Mouse (Mus musculus) liver, embryonic 14.5 days (tissue): ENCODE data around the gene Siglecf. TPM values are rescaled to one million over a fixed set of nuclear protein-coding genes. Genes with fewer than 3 reads are reported as not detected.
A peak's percentile ranks its signal among the peaks of the same experiment; 100 is the strongest.

ENCODE experiments used
- ATAC-seq: fragments of 200-750 bp; cut with Nextera tagmentation; 2 replicates; pipeline ENCODE4 v1.8.0; 2017; ENCODE audit warnings: moderate number of reproducible peaks, mild to moderate bottlenecking, moderate library complexity; ENCODE audit not compliant: insufficient read depth
- DNase-seq, 3 experiments: peaks; one replicate each; pipeline ENCODE4 v3.0.0-alpha.2; 2012 to 2013; ENCODE audit warnings: low read depth in 3 of 3, low spot score in 3 of 3
- H3K27ac ChIP-seq: fragments of 300-500 bp; sonication (generic); 2 replicates; pipeline ENCODE4 v1.5.1; 2014; ENCODE audit warnings: moderate library complexity, mild to moderate bottlenecking, control low read depth, inconsistent platforms
- H3K27me3 ChIP-seq: fragments of 300-500 bp; sonication (generic); 2 replicates; pipeline ENCODE4 v1.6.1; 2014; ENCODE audit warnings: mild to moderate bottlenecking, low read length, moderate library complexity; ENCODE audit not compliant: control insufficient read depth, insufficient read depth
- H3K36me3 ChIP-seq: fragments of 300-500 bp; sonication (generic); replicated peaks from 2 replicates; pipeline ENCODE4 v1.6.1; 2014; ENCODE audit warnings: low read depth; ENCODE audit not compliant: control insufficient read depth, insufficient read depth
- H3K4me1 ChIP-seq, 2 experiments: fragments of 200-500 bp in 1 of 2; fragments of 300-500 bp in 1 of 2; sonication (generic) in 1 of 2; replicated peaks; 2 replicates each; pipeline ENCODE4 v1.6.1; 2012 to 2014; ENCODE audit warnings: antibody characterized with exemption in 1 of 2, inconsistent platforms in 1 of 2, low read length in 1 of 2; ENCODE audit not compliant: control insufficient read depth in 2 of 2, insufficient read depth in 2 of 2
- H3K4me2 ChIP-seq: fragments of 300-500 bp; sonication (generic); 2 replicates; pipeline ENCODE4 v1.6.1; 2014; ENCODE audit warnings: low read depth, mild to moderate bottlenecking, control low read depth, moderate library complexity
- H3K4me3 ChIP-seq, 2 experiments: fragments of 200-500 bp in 1 of 2; fragments of 300-500 bp in 1 of 2; sonication (generic) in 1 of 2; 2 replicates each; pipeline ENCODE4 v1.5.1; 2012 to 2014; ENCODE audit warnings: low read depth in 2 of 2, low read length in 2 of 2, mild to moderate bottlenecking in 2 of 2, control low read depth in 1 of 2, inconsistent platforms in 1 of 2, moderate library complexity in 1 of 2; ENCODE audit not compliant: insufficient read depth in 1 of 2
- H3K9ac ChIP-seq: fragments of 300-500 bp; sonication (generic); replicated peaks from 2 replicates; pipeline ENCODE4 v1.6.1; 2014; ENCODE audit warnings: mild to moderate bottlenecking, control low read depth, moderate library complexity
- H3K9me3 ChIP-seq: fragments of 300-500 bp; sonication (generic); 2 replicates; pipeline ENCODE4 v1.6.1; 2016; ENCODE audit warnings: low read length, mixed read lengths; ENCODE audit not compliant: control insufficient read depth
- CTCF ChIP-seq: IDR thresholded peaks from 2 replicates; pipeline ENCODE4 v1.5.1; 2016; ENCODE audit warnings: antibody characterized with exemption, low read depth, control low read depth
- EP300 ChIP-seq: IDR thresholded peaks from 2 replicates; pipeline ENCODE4 v1.6.1; 2016; ENCODE audit warnings: antibody characterized with exemption, low read depth
- WGBS: fragments of 180-500 bp; shearing (Covaris S2); extraction: QIAGEN DNeasy Blood & Tissue Kit; methylation state at CpG from one replicate; pipeline ENCODE4 v1.1.7; 2014; ENCODE audit not compliant: insufficient replicate concordance; 5-methylcytosine and 5-hydroxymethylcytosine counted together
- polyA plus RNA-seq, 2 experiments: library from polyadenylated mRNA; depleted of rRNA in 1 of 2; stranded (reverse) in 1 of 2; unstranded in 1 of 2; fragments of >200 nt; fragmentation: Nextera tagmentation in 1 of 2; extraction: Ambion mirVana in 1 of 2; gene quantifications; 2 replicates each; pipeline versions ENCODE4 v1.2.1 to v1.2.3; 2012 to 2014

The Siglecf gene
- polyA plus RNA-seq, 2 experiments: 1.3 to 2.0 TPM

- Histone ChIP-seq H3K27me3 (no peaks in the 10 kb centered on the region), H3K4me1 (peaks cover 0 to 11% of the 10 kb centered on the region in 2 experiments; a peak in 2 of 4 replicates), H3K27ac (no peak overlapping the region), H3K4me2 (no peak overlapping the region), H3K4me3 (no peak overlapping the region), H3K36me3 (no peaks in the 10 kb centered on the region), H3K9ac (no peak overlapping the region), H3K9me3 (no peaks in the 10 kb centered on the region)
- WGBS: 73% methylated on average over 3 of the region's 3 CpGs
- DNase-seq: no peak
- TF ChIP-seq CTCF: no peak
- no peak for TF ChIP-seq EP300
- no peak for ATAC-seq
Observed at GRCm38 (mm10) chr7:43358556-43358955, 7.4 kb downstream of the Siglecf start.

GRCm38 (mm10) chr7:43361442-43361841 is 10.3 kb downstream of the Siglecf start:
- Histone ChIP-seq H3K36me3 (no peaks in the 10 kb centered on the region), H3K4me2 (no peak overlapping the region), H3K9ac (no peak overlapping the region), H3K4me1 (0 out of 4 replicates have a peak, but pooled peaks cover 0 to 2% of the 10 kb centered on the region in 2 experiments), H3K4me3 (no peak overlapping the region), H3K9me3 (no peaks in the 10 kb centered on the region), H3K27me3 (no peaks in the 10 kb centered on the region), H3K27ac (no peak overlapping the region)
- DNase-seq (no peak), ATAC-seq (no peak)
- TF ChIP-seq CTCF (no peak), EP300 (no peak)
- 82% methylated on average over 1 of the region's 1 CpGs for WGBS

GRCm38 (mm10) chr7:43362021-43362420 is 10.9 kb downstream of the Siglecf start:
- H3K27ac ChIP-seq: no peak overlapping the region
- no peak overlapping the region for H3K9ac ChIP-seq
- WGBS: 41% methylated on average over 4 of the region's 4 CpGs
- H3K9me3 ChIP-seq: no peaks in the 10 kb centered on the region
- H3K4me1 ChIP-seq: 0 out of 4 replicates have a peak, but pooled peaks cover 0 to 2% of the 10 kb centered on the region in 2 experiments
- no peaks in the 10 kb centered on the region for H3K27me3 ChIP-seq
- H3K4me3 ChIP-seq: no peak overlapping the region
- H3K36me3 ChIP-seq: no peaks in the 10 kb centered on the region
- DNase-seq: no peak
- H3K4me2 ChIP-seq: no peak overlapping the region
- TF ChIP-seq EP300: no peak
- TF ChIP-seq CTCF: no peak
- no peak for ATAC-seq

DNA sequence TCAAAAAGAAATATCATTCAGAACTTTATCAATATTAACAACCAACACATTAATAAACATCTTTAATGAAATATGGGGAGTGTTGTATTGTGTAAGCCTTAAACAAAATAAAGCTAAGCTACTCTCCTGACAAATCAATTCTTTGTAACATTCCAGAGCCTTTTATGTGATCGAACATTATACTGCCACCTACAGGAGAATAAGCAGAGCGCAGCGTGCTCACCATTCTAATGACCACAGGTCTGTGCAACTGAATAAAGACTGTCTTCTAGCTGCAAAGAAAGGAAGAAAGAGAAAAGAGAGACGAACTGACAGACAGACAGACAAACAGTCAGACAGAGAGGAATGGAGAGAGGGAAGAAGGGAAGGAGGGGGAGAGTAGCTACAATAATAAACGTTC is 27.1 kb downstream of the Siglecf start:
- DNase-seq: peak; percentile 11 to 33 (median 12)
- Histone ChIP-seq H3K36me3 (no peaks in the 10 kb centered on the region), H3K27me3 (no peaks in the 10 kb centered on the region), H3K9ac (no peak overlapping the region), H3K27ac (no peak overlapping the region), H3K4me3 (no peak overlapping the region), H3K4me2 (no peak overlapping the region), H3K4me1 (peaks cover 0 to 1% of the 10 kb centered on the region in 2 experiments; a peak in 1 of 4 replicates), H3K9me3 (no peaks in the 10 kb centered on the region)
- no peak for TF ChIP-seq EP300
- TF ChIP-seq CTCF: peak; percentile 66
- ATAC-seq: no peak
- WGBS: 9% methylated on average over 5 of the region's 5 CpGs

DNA sequence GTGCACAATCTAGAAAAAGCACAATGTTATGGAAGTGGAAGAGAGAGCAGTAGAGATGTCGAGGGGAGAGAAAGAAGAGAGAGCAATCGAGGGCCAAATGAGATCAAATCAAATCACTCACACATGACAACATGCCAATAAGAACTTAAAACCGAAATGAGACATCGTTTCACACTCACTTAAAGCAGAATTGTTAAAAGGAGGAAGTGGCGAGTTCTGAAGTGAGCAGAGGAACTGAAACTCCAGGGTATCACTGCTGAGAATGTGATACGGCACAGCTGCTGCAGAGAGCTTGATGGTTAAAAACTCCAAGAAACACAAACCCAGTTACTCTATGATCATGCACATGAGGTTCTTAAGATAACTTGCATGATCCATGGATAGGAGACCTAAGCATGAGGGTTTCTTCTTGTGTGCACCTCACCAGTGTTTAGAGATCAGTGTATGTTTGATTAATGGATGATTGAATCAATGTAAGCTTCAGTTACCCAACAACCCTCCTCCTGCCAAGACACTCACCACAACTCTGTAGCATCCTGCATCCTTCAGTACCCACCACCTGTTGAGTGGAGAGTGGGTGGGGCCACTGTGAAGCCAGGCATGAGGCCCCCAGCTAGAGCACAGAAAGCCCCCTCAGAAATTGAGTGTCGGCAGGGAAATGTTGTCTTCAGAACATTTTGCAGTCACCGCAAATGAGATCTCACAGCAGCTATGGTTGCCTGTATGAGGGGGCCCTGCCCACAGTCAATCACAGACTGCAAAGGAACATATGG is 41.4 kb downstream of the Siglecf start:
- Histone ChIP-seq H3K9me3 (no peaks in the 10 kb centered on the region), H3K4me3 (no peak overlapping the region), H3K27ac (no peak overlapping the region), H3K27me3 (no peaks in the 10 kb centered on the region), H3K9ac (no peak overlapping the region), H3K36me3 (no peaks in the 10 kb centered on the region), H3K4me1 (no peaks in the 10 kb centered on the region), H3K4me2 (no peak overlapping the region)
- ATAC-seq (no peak), DNase-seq (peak in 1 of 3 experiments; percentile 6)
- no peak for TF ChIP-seq CTCF
- WGBS: 33% methylated on average over 8 of the region's 8 CpGs
